Mouse (Mus musculus) testis, postnatal 14 days (tissue): ENCODE measurements around the gene Itpr2.

Experiments used
- DNase-seq: peaks from one replicate; pipeline ENCODE4 v3.0.0; 2021; ENCODE audit warnings: low spot score

Gene Itpr2

DNA sequence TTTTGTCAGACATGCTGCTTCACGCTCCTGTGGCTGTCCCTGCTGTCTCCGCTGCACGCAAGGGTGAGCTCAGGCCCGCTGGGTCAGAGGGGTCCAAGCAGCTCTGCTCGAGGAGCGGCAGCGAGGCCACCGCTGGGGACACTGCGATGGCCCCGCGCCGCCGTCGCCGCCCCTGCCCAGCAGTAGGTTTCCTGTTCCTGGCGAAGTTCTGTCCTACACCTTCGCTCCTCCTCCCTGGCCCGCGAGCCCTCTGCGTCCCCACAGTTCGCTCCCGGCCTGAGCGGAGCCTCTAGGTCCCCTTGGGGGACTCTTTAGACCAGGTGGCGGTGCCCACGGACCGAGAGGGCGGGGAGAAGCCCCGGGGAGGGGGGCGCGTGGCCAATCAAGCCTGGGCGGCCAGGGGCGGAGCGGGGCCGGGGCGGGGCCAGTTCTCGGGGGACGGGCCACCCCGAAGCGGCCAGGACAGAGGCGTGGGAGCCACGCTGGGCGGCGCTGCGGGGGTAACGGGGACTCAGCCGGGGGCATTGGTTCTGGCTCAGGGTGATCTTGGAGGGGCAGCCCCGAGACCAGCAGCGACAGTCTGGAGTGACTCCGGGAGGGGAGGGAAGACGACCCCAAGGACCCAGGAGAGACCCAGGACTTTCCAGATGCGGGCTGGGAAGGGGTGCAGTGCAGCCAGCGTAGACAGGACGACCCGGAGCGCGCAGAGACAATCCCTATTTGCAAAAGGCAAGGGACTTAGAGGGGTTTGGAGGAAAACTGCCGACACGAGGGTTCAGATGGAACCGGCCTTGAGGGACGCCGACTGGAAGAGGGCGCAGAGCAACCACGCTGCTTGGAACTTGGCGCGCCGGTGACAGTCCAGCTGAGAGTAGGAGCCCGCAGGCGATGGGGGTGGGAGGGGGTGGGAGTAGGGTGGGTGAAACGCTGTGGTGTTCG is at the start of gene Itpr2:
TSS of gene Itpr2 (minus strand) at position 358 of the 939 bp plus-strand sequence.
- DNase-seq, result peak; percentile 67

DNA sequence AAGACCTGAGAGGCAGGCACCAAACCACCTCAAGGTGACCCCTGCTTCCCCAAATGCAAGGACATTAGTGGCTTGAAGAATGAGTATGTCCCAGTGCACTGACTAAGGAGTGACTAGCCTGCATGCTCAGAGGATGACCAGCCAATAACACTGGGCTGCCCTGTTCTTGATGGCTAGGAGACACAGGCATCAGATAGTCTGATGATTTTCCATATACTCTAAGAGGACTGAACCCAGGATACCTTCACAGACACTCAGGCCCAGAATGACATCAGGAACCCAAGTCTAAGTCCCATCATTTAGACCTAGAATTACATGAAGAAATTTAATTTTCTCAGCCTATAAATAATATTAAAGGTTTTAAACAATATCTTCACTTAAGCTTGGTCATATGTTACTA is 49.3 kb upstream of the Itpr2 start:
- no peak for DNase-seq

DNA sequence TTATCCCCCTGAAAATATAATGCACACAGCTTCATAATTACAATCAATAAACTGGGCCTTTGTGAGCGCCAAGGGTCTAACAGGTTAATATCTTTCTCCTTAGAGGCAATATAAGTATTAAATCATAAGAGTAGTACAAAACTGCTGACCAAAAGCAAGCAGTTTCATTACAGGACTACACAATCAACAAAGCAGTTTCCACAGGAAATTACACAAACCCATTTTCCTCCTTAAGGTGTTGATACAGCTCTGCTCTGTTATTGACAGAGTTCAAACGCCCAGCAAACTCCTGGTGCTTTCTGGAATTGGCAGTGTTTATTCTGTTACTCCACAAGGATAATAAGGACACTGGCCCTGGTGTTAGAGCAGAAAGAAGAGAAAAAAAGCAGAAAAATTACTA is 48.4 kb upstream of the Itpr2 start:
- DNase-seq, result no peak

DNA sequence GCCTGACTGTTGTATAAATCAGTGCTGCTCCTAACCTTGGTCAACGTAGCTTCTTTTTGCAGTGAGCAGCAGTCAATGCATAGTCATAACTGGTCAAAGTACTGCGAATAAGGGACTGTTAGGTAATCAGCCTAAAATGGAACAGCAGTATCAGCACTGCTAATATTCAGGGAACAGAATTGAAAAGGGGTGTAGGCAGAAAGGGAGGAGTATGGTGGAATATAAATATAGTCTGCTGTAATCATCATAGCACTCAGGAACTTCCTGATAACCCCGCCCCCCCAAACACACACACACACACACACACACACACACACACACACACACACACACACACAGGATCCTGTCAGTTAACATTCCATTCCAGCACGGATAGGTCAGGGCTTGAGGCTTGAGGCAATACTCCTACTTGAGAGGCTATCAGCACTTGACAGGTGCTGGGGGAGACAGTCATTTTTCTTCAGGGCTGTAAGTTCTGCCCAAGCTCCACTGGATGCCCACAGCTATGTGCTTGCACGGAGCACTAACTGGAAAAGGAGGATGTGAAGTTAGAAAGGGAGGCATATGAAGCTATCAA is 43.4 kb upstream of the Itpr2 start:
- DNase-seq, result no peak

DNA sequence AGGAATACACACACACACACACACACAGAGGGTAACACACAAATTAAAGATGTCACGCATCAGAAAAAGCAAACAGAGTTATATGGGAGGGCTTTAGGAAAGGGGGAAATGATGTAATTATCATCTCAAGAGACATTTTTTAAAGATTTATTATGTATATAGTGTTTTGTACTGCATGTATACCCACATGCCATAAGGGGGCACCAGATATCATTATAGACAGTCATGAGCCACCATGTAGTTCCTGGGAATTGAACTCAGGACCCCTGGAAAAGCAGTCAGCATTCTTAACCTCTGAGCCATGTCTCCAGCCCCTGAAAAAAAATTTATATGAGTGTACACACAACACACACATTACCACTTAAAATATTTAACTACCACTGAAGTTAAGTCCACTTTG is 42.6 kb upstream of the Itpr2 start:
- DNase-seq, result no peak

DNA sequence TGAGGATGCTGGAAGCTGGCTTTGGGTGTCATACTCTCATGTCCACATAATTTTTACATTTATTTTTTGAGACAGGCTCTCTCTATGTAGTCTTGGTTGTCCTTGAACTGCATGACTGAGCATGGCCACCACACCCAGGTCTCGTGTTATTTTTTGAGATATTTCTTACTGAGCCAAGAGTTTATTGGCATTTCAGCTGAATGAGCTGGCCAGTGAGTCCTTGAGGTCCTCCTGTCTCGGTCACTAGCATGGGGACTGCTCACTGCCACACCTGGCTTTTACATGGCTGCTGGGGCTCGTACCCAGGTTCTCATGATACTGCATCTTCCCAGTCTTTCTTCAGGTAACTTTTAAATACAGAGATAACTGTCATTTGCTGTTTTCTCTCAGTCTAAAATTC is 38.4 kb upstream of the Itpr2 start:
- no peak for DNase-seq

DNA sequence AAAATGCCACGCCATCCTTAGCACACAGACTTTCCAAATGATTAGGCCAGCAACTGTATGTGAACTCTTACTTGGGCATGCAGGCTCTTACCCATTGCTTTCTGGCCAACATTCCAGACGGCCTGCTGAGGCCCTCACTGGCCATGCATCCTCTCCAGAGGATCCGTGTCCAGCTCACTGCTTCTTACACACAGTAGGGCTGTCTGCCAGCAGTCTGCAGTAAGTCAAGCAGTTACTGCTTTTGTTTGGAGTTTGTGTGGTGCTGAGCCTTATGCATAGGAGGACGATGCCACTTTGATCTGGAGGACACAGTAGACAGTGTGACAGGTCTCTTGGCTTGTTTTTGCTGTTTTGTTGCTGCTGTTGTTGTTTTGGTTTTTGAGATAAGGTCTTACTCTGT is 36.6 kb upstream of the Itpr2 start:
- no peak for DNase-seq

DNA sequence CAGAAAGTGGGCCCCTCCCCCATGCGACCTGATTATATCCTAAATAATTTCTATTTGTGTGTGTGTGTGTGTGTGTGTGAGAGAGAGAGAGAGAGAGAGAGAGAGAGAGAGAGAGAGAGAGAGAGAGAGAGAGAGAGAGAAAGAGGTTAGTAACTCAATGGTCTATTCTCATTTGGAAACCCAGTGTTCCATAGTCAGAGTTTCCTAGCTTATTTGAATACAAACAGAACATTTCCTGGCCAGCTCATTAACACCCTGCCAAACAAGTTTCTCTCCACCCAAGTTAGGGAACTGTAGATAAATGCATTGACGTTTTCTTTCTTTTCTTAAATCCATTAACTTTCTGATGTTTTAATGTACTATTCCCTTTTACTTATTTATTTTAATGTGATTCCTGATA is 36.0 kb upstream of the Itpr2 start:
- DNase-seq, result no peak

DNA sequence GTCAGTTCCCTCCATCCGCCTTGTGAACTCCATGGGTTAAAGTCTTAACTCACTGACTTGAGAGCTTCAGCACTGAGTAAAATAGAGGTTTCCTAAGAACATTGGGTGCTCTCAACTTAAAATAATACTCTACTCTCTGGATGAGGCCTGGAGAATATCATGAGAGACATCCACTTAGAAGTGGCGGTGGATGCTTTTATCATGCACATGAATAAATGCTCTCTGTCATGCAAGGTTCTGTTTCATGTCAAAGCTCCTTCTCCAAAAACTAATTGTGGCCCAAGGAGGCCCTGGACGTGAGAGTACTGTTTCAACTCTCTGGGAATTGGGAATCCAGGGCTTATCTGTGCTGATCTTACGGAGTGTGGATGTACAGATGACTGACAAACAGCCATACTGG is 35.1 kb upstream of the Itpr2 start:
- no peak for DNase-seq

DNA sequence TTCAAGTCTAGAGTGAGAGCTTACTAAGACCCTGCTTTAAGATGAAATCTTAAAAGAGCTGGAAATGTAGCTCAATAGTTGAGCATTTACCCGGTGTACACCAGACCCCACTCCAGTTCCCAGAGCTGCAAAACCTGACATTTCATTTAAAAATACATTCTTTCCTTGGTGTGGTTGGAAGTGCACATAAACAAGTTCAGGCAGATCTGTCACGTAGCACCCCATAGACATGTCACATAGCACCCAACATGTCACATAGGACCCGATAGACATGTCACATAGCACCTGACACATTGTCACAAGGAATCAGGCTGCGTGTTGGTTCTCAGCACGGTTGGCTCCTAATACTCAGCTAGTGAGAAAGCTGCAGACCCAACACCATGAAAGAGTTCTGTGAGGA is 33.5 kb upstream of the Itpr2 start:
- no peak for DNase-seq

DNA sequence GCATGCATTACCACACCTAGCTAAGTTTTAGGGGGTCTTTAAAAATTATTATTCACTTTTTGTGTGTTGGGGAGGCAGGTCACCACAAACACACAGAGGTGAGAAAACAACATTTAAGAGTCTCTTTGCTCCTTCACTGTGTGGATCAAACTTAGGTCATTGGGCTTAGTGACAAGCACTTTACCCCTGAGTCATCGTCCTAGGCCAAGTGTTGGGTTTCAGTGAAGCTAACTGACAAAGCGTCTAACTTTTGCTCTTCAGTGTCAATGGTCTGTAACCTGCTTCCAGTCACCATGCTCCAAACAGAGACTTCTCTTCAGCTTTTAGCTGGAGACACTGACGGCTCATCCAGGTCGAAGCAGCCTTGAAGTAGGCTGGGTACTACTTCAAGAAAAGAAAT is 31.1 kb upstream of the Itpr2 start:
- no peak for DNase-seq

DNA sequence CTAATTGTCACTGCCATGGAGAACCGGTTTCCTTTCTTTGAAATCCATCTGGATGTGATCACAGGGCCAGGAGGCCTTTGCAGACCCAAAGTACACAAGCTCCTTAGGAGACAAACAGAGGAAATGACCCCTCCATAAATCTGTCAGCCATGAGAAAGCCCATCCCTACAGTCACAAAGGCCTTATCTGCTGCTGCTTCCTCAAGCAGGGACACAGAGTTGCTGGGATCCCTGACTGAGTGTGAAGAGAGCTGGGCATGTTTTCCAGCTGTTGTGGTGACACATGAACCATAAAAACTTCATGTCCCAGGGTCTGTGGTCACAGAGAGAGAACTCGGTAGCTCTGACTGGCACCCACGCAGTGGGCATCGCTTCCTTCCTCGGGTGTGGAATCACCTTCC is 28.7 kb upstream of the Itpr2 start:
- DNase-seq, result no peak

DNA sequence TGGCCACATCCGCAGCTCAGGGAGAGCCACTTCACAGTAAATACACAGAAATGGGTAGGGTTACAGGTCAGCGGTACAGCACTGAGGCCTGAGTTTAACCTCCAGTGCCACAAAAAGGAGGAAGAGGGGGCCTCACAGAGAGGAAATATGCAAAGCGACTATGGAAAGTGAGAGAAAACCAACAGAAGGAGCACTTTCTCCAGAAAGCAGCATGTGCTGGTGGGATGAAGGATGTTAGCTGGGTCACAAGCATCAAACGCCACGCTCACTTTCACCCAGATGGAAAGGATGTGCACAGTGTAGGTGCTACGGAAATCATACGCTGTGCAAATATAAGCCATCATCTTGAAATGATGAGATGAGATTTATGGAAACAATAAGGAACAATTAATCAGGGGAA is 28.3 kb upstream of the Itpr2 start:
- no peak for DNase-seq

DNA sequence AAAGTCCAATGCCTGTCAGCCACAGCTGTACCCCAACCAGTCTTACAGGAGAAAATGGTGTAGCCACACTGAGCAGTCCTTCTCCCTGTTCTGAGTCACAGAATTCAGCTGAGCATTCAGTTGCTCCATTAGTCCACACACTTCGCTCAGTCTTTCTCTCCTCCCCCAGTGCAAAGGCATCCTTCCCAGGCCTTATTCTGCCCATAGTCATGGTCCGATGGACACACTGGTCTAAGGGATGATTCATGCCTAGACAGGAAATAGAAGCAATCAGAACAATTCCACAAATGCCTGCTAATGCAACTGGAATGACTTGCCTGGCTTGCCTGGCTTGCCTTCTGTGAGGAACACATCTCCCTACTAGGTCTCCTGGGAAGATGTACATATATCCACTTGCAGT is 25.5 kb upstream of the Itpr2 start:
- no peak for DNase-seq

DNA sequence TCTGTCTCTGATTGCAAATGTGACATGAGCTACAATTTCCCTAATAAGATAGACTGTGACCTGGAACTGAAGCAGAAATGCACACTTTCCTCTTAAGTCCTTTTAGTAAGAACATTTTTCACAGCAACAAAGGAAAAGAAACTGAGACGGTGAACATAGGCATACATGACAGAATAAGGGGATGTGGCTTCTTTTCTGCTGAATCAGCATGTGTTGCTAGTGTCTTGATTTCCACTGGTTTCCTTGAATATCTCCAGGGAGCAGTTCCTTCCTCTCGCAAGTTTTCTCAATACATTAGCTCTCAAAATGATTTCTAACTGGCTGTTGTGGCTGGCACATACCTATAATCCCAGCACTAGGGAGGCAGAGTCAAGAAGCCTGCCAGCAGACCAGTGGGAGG is 23.5 kb upstream of the Itpr2 start:
- DNase-seq, result no peak

DNA sequence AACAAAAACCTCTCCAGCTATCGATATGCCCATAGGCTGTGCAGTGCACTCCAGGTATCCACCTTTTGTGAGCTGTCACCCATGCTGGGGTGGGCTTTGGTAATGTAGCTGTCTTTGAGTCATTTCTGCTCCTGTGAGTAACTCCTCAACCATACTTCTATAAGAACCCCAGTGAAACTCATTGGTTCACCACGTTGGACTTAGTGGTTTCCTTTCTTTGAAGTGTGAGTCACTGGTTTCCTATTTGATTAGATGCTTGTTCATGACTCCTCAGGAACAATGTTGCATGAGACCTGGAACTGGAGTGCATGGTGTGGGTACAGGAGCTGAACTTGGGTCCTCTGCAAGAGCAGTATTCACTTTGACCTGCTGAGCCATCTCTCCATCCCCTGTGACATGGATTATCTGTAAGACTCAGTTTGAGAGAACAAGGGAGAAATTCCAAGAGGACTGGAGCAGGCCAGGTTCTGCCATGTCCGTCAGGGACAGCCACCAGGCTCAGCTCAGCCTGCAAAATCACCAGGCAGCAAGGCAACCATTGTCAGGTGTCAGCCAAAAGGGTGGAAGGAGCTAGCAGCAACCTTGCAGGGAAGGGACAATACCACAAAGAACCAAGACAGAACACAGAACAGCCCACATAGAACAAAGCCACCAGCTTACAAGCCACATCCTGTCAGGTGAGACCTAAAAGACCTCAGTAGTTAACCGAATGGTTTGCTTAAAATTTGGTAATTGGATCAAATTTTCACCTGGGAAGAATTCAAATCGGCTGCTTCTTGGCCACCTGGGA is 19.6 kb upstream of the Itpr2 start:
- no peak for DNase-seq

DNA sequence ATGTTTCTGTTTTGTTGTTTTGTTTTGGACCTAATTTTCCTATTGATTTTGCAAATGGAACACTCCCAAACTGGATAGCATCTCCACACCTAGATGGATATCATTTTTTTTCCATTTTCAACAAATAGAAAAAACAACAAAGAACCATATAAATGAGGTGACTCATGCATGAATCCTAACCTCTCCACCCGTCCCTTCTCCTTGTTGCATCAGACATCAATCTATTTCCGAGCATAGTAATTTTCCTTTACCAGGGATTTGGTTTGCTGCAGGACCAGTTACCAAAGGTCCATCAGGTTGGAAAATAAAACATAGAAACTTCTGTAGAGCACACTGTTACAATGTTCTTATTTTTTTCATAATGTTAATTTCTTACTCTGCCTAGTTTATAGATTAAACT is 17.0 kb upstream of the Itpr2 start:
- DNase-seq, result no peak

DNA sequence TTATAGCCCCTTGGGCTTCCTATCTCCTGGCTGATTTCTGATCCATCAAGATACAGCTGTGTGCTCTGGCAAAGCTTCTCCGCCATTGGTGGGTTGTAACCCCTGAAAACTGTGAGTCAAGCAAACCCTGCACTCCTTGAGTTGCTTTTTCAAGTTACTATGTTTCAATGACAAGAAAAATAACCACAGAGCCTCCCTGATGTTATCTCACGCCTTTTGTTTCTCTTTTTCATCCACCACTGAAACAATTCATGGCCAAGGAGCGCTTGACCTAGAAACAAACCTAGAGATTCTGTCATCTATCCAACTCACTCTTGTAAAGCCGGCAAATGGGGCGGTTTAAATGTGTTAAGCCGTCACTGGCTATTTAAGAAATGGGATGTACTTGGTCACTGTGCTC is 13.9 kb upstream of the Itpr2 start:
- peak; percentile 54 for DNase-seq

DNA sequence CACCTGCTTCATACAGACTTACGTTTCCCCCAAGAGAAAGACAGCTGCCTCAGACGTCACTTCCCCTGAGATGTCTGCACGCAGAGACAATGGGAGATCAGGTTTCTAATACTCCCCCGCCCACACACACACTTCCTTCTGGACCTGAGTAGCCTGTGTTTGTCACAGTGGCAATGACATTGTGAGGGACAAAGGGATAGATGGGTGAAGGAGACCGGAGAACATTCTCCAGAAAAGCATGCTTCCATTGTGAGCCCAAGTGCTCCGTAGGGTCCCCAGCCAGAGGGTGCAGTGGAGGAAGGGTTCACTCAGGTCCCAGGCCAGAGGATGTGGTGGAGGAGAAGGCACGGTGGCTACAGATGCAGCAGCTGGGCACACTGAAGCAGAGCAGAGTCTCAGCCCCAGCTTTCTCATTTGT is 12.5 kb upstream of the Itpr2 start:
- no peak for DNase-seq

DNA sequence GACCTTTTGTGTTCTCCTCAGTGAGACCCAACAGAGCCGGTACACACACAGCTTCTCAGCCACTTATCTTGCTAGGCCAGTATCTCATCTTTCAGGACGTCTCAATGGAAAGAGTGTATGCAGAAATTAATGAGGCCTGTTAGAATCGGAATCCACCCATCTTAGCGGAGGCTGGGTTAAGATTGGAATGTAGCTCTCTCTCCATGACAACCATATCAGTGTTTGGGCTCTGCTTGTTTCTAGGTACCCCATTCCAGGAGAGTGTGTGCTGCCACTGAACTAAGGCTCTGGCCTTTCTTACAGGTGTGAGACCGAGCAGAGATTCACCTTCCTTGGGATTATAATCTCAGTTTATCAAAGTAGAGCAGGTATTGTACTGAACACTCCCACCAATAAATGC is 11.9 kb upstream of the Itpr2 start:
- no peak for DNase-seq

DNA sequence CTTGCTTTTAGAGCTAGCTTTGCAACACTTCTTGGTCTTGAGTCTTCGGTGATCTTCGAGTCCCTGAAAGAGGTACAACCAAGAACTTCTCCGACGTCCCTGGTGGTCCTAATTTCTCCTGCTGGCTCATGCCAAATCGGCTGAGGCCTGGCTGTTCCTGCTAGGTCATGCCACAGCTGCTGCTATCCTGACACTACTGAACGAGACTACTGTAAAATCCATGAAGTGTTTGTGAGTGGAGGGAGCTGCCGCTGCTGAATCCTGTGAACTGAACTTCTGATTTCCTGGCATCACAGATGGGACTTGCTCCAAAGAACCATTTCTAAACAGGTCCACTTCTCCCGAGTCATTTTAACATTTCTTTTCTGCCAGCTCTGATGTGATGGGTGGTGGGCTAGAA is 11.4 kb upstream of the Itpr2 start:
- DNase-seq, result no peak

DNA sequence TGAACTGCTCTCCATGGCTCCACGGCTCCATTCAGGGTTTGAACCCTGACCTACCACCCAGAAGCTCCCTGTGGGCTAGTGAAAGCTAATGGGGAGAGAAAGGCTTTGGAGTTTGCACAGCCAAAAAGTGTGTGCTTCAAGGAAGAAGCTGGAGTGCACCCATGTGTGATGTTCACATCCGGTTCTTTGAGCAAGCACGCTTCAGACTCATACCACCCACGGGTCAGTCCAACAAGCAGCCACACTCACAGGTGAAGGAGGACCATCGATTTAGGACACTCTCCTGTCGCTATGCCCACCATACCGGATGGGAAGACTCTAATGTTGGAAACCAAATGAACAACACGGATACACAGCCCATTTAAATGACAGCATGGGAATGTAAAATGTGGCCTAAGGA is 9.5 kb upstream of the Itpr2 start:
- DNase-seq, result no peak

DNA sequence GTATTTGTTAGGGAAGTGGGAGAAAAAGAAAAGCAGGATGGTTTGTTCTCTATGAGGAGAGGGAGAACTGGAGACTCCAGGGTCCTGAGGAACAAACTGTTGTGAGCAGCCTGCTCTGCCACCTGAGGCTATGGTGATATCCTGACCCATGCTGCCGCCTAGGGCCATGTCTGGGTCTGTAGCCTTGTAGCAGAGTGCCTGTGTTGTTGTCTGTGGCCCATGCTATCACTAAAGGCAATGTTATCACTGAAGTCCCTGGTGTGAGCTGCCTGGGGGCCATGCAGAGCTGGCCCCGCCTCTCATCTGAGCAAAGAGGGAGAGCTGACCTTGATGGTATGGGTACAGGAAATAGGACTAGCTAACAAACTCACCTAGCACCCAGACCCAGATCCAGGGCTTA is 7.9 kb upstream of the Itpr2 start:
- no peak for DNase-seq
